Mouse (Mus musculus) lung, postnatal 25 days (tissue): ENCODE measurements around the gene Macf1.
"Not testable (repeated sequence)": the region's sequence is repeated elsewhere in the genome, so short reads cannot be mapped to it uniquely, and the experiment has no call there.

Source experiments
- DNase-seq: peaks from one replicate; pipeline ENCODE4 v3.0.0; 2022; ENCODE audit warnings: low spot score

Gene Macf1

DNA sequence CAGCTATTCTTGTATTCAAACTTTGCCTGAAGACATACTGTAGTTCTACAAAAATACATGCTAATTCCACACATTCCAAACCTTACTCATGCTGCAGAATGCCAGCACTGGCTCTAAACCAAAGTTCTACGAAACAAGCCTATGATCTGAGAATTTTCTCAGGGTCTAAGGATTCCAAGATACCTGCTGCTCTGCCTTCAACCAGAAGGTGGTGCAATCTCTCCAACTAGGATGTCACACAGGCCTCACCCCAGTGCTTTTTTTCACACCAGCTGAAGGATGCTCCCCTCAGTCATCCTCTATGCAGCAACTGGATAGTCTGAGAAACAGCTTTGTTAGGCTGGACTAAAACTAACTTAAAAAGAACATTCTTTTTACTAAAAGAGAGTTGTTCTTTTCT lies 148.9 kb downstream of the Macf1 start:
- peak; percentile 72 for DNase-seq

DNA sequence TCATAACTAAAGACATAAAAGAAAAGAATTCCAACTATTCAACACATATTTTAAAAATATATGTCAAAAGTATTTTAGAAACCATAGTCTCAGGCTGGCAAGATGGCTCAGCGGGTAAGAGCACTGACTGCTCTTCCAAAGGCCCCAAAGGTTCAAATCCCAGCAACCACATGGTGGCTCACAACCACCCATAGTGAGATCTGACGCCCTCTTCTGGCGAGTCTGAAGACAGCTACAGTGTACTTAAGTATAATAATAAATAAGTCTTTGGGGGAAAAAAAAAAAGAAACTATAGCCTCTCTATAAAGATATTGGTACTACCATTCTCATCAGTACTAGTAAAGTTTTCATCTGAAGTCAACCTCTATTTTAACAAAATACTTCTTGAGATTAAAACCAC lies 152.2 kb downstream of the Macf1 start:
- no peak for DNase-seq

DNA sequence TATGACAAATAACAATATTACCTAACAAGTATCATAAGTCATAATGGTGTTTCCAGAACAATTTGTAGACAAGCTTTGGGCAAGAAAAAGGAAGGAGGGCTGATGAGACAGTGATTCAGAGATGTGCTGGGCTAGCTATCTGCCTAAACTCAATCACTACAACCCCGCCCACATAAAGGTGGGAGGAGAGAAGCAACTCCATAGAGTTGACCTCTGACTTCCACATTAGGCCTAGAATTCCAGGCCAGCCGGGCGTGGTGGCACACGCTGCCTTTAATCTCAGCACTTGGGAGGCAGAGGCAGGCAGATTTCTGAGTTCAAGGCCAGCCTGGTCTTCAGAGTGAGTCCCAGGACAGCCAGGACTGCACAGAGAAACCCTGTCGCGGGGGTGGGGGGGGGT lies 153.2 kb downstream of the Macf1 start:
- DNase-seq: no peak

DNA sequence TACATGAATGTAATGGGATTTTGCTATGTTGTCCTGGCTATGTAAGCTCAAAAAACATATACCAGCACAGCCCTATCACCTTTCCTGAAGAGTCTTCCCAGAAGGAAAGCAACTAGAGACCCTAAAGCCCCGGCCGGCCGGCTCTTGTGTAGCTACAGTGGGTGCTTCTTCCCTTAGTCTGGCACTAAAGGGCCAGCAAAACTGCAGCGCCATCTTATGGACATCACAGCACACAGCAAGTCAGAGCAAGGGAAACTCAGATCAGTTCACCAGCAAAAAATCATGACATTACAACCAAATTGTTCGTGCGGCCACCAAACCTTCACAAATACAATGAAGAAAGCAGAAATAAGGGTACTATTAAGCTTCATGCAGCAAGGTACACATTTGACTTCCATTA lies 154.9 kb downstream of the Macf1 start:
- peak; percentile 26 for DNase-seq

DNA sequence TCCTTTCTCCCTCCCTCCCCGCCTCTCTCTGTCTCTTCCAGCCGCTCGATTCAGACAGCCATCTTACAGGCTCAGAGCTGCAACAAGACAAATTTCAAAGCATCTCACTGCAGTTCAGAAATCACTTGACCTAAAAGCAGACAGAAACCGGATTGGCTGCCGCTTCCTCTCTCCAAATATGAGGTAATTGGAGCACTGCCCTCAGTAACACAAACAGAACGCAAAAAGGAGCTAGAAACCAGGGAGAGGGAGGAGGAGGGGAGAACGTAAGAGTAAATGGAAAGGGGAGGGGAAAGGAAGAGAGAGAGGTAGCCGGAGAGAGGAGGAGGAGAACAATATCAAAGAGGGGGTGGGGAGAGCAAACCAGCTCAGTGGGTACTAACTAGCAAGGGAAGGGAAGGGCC lies 156.6 kb downstream of the Macf1 start:
- peak; percentile 61 for DNase-seq

DNA sequence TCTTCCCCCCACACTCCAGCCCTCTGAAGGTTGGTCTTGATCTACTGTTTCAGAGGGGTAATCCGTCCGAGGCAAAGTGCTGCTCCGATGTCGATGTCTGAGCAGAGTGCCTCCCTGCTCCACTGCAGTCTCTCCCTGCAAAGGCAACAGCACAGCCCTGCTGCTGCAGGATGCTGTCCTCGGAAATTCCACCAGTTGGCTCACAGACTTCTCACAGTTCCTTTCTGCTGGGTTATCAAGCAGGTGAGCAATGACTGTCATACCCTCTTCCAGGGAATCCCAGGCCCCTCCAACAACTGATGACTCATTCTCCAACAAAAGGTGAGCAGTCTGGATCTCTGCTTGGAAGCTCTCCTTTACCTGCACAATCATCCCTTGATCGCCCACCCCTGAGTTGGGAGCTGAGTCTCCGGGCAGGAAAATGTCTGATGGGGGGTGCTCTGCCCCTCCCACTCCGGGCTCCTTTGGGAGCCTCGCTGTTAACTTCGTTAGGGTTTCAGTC lies 157.3 kb downstream of the Macf1 start:
- DNase-seq: no peak

DNA sequence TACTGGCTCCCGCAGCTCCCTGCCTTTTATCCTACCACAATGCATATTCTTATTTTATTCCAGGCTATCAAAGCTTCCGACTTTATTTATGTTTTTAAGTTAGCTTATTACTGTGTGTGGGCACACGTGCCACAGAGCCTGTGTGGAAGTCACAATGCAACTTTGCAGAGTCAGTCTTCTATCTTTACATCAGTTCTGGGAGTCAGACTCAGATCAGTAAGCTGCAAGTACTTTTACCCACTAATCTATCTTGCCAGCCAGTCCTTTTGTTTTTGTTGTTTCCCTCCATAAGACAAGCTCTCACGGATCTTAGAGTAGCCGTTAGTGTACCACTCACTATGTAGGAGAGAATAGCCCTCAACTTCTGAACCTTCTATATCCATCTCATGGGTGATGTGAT lies 159.4 kb downstream of the Macf1 start:
- no peak for DNase-seq

DNA sequence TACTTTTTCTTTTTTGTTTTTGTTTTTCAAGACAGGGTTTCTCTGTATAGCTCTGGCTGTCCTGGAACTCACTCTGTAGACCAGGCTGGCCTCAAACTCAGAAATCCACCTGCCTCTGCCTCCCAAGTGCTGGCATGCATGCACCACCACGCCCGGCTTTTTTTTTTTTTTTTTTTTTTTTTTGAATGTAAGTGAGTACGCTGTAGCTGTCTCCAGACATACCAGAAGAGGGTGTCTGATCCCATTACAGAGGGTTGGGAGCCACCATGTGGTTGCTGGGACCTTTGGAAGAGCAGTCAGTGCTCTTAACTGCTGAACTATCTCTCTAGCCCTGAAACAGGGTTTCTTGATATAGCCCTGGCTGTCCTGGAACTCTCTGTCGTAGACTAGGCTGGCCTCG lies 164.0 kb downstream of the Macf1 start:
- DNase-seq: not testable (repeated sequence)

DNA sequence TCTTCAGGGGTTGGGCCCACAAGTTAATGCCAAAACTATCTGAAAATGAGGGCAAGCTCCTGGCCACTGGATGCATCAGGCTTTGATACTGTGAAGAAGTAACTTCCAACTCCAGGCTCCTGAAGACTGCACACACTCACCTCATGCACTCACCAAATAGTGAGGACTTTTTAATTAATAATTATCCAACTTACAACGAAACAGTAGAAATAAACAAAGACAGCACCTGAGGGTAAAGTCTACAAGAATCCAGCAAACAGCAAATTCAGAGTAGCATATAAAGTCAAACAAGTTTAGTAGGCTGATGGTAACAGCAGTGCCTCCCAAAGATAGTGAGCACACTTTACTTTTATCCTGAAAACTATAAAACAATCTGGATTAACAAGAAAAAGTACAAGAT lies 168.5 kb downstream of the Macf1 start:
- no peak for DNase-seq

DNA sequence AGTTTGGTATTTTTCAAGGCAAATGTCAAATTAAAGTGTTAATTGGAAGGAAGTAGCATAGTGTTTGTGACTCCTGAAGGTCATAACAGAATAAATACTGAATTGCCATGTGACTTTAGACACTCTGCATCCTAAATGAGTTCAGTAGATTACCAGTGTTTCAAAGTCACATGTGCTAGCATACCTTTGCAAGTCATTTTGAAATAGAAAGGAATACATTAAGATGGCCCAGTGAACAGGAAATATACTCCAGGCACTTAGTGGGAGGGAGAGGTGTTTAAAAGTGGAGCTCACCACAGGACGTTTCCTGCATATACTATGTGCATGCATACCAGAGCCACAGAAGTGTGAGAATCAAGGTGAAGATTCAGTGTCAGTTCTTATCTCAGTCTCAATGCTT lies 174.0 kb downstream of the Macf1 start:
- no peak for DNase-seq

DNA sequence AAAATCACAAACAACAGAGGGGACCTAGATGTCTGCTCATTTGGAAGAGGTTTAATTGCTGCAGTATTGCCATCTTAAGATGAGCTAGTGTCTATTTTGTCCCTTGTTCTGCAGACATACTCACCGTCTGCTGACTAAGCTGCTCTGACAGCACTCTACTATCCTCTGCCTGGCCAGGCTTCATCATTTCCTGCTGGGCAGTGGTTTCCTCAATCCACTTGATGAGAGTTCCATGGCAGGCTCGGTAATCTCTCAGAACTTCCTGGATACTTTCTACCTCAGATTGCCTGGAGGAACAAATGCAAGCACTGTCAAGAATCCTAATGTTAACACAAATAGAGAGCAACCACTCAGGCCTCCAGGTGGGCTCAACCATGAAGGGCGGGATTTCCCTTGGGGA lies 195.1 kb downstream of the Macf1 start:
- no peak for DNase-seq

DNA sequence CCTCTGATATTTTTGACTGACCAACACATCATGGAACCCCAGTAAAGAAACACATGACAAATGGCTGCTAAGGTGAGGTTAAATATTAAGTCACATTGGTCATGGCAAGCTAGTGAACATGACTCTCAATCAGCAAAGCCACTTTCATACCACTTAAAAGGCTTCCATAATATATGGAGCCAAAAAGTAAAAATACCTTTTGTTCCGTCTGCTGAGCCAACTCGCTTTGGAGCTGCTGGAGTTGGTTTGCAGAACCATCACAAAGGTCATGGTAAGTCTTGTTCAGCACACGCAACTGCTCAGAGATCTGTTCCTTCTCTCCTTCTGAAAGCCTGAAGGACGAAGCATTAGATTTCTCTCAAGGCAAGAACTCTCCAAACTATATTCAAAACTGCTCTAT lies 204.2 kb downstream of the Macf1 start:
- DNase-seq: no peak

DNA sequence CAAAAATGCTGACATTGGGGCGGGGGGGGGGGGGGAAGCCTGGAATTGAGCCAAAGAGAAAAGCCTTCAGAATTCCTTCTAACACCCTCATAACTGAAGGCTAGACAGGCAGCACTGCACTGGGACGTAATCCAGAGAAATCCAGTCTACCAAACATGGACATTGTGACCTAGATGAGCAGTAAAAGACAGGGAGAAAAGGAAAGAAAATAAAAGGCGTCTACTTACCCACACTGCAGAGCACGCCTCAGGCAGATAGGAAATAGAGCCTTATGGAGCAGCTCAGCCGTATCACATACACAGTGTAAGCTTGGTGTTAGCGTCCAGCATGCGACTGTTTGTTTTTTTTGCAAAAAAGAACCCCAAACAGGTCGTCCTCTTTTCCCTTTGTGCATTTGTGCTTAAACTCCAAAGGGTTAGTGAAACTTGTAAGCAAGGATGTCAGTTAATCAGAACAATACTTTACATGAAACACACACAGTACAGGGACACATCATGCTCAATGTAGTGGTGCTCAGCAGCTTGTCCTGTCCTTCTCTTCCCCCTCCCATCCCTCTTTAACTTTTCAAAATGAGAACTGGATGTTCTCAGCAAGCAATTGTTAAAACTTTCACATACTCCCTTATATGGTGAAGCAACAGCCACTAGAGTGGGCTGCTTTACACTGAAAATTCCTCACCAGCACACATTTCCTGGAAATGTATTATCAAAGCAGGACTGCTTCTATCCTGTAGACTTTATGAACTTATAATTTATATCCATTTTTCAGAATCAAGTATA lies 205.3 kb downstream of the Macf1 start:
- DNase-seq: no peak

DNA sequence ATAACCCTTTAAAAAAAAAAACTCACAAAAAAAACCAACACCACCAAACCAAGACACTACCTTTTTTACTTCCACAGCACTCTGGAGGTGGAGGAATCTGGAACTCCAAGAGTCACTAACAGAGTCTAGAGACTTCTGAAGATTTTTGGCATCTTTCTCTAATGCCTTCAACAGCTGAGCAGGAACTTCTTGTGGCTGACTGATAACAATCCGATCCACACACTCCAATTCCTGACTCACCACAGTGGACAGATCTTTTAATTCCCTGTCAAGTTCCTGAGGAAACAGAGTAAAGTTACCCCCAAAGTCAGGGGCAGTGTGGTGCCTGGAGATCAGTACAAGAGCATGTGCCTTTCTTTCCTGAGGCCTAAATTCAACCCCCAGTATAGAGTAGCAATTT lies 218.4 kb downstream of the Macf1 start:
- DNase-seq: no peak

DNA sequence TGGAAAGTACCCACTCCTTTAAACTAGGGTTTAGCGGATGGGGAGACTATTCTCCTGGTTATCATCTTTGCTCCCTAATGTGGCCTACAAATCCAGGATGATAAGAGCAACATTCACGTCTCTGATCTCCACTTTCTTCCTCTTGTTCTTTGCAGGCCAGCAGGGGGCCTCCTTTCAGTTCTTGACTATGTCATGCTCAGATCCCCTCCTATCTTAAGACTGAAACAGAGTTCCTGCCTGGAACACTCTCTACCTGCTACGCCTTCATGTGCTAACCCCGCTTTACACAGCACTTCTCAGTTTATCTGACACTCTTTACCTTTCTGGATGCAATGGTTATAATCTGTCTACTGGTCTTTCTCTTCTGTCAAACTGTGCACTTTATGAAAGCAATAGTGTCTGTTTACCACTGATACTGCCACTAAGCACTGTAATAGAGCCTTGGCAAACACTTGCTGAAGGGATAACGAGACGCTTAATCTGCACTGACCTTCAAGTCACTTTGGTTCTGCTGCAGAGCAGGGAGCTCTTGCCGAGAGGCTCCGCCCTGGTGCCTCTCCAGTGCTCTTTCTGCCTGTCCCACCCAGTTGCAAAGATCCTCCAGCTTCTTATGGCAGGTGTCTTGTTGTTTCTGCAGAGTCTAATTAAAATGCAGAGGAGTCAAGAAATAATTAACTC lies 223.4 kb downstream of the Macf1 start:
- DNase-seq: no peak

DNA sequence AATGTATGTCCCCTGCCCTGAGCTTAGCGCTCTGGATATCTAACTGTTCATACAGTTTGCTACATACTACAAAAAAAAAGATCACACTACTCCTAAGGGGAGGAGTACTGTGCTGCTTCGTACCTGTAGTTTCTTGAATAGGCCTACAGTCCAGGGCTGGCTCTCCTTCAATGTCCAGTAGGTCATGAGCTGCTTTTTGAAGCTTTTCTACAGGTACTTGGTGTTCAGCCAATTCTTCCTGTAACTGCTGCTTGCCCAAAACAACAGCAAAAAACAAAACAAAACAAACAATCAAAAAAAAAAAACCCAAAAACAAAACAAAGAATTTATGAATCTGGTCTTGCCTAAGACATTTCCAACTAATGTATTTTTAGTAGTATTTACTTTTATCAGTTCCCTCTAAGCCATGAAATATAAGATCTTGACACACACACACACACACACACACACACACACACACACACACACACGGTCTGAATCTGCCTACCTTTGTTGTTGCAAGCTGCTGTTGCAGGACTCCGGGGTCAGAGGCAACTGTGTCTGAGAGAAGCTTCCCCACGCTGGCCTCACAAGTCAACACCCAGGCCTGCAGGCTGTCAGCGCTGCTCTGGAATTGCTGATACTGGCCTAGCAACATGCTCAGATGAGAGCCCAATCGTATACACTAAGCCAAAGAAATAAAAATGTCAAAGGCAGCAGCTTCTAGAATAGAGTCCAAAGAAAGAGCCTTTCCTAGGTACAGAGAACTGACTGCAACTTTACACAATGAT lies 229.1 kb downstream of the Macf1 start:
- no peak for DNase-seq

DNA sequence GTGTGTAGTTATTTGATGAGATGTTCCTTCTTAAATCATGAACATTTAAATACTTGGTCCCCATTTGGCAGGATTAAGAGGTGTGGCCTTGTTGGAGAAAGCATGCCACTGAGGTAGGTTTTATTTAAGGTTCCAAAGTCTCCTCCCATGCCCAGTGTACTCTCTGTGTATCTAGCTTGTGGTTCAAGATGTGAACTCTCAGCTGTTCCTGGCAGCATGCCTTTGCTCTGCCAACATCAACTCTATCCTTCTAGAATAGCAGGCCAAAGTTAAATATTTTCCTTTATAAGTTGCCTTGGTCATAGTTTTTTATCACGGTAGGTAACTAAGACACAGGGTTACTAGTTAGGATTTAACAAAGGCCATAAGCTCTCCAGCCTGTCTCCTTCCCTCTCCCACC lies 230.4 kb downstream of the Macf1 start:
- DNase-seq: no peak

DNA sequence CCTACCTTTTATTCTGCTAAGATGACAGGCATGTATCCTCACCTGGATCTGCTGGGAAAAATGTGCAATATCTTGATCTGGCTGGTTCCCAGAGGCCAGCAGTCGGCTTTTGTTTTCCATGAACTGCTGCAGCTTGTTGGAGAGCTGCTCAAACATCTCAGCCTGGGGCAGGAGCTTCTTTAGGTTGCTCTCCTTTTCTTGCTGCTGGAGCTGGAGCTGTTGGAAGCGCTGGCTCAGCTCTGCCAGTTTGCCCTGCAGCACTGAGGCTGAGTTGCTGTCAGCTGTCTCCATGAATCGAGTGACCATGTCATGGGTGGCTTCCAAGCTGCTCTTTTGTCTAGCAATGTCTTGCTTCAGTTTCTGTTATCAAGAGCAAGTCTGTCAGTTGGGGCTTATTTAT lies 232.2 kb downstream of the Macf1 start:
- DNase-seq: no peak

DNA sequence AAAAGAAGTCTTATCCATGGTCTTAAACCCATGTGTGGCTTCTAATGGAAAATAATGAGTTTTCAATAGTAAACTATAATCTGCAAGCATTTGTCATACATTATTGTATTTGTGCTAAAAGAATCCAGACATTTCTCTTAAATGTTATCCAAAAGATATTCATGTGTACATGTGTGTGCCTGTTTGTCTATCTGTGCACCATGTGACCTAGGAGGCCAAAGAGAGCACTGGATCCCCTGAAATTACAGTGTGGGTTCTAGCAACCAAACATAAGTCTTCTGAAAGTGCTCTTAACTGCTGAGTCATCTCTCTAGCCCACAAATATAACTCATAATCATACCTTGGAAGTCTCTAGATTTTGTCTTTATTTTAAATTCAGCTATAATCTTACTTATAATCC lies 234.9 kb downstream of the Macf1 start:
- DNase-seq: no peak

DNA sequence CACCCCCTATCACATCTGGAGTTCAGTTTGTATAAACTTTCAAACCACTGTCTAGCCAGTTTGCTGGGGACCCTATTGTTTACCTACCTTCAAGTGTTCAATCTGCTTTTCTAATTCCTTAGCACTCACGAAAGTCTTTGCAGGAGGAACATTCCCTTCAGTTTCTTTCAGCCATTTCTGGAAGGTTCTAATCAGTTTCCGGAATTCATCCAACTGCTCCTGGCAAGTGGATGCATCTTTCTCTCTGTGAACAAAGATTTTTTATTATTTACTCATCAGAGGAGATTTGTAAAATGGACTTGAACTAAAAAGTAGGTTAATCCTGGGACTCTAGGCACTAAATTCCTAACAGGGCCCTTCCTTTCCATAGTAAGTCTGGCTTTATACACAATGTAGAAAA lies 236.1 kb downstream of the Macf1 start:
- DNase-seq: no peak

DNA sequence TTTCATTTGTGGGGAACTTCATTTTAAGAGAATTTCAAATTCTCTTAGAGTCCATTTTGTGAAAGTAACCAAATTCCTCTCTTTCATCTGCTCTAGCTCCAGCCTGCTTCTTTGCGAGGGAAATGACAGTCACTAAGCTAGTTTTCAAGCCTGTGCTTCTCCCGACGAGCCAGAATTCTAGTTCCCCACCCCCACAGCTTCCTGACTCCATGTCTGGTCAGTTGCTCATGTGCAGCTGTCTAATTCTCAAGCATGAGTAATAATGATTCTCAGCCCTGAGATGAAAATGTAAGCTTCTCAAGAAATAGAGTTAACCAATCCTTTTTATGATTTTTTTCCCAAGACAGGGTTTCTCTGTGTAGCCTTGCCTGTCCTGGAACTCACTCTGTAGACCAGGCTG lies 236.9 kb downstream of the Macf1 start:
- DNase-seq: no peak

DNA sequence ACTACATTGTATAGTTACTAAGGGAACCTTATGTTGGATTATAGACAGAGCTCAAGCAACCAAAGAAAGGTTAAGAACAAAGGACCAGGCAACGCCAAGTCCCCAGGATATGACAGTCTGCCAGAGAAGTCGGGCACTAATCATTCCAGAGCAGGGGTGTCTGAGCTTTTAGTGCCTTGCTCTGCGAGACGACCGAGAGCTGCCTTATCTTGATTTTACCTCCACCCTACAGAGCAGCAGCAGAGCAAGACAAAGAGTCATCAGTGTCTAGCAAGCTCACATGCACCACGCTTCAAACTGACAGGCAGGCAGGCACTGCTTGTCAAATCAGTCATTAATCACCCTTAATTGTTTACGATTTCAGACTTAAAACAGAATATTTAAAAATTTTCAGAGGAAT lies 237.4 kb downstream of the Macf1 start:
- DNase-seq: no peak

DNA sequence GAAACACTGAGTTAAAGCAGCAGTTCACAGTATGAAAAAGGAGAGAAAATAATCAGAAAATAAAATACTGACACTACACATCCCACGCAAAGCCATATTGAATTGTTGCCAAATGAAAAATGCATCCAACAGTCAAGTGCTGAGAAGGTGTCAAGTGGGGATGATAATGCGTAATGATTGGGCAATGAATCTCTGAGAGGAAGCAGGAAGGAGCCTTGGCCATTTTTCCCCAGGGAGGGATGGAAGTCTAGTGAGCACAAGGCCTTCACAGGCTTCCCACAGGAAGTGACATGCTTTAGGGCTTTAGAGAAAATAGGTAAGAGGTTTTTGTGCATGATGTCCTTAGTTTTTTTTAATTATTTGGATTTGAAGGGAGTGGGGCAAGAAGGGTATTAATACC lies 237.9 kb downstream of the Macf1 start:
- not testable (repeated sequence) for DNase-seq
